Mouse (Mus musculus) heart, postnatal 10 days (tissue): Measurements from ENCODE around the gene Fkbp1b. TPM values are rescaled to one million over a fixed set of nuclear protein-coding genes. Genes with fewer than 3 reads are reported as not detected.
A peak's percentile ranks its signal among the peaks of the same experiment; 100 is the strongest.
"Not testable (repeated sequence)": the region's sequence is repeated elsewhere in the genome, so short reads cannot be mapped to it uniquely, and the experiment has no call there.

Experiments used
- DNase-seq, 2 experiments: peaks; one replicate each; pipeline ENCODE4 v3.0.0; 2021
- intact Hi-C: fragments of 180-260 bp; cut with DNase I; formaldehyde crosslinking; loops from one replicate; pipeline ENCODE4 v1.15.1; 2025
- total RNA-seq, 2 experiments: library from RNA; stranded (reverse); gene quantifications; 2 replicates each; pipeline ENCODE4 v1.2.3; 2021

Gene Fkbp1b
- 1 to 10 TPM; 3.6 to 4.0 TPM for total RNA-seq

DNA sequence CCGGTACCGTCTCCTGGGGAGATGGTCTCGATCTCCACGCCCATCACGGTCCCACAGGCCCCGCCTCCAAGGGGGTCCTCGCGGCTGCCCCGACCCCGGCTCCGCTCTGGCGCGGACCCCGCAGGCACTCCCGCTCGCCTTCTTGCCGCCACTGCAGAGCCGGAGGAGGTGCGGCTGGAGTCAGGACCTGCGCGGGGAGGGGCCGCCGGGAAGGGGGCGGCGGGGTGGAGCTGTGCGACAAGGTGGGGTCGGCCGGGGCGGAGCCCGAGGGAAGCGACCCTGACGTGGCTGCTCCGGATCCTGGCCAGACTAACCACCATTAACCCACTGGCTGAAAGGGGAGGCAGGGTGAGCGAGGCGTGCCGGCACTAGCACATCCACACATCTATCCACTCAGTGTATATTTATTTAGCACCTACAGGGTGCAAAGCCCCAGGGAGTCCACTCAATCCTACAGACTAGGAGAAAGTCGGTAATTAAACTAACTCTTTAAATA lies at the start of gene Fkbp1b:
TSS of gene Fkbp1b (minus strand) at position 200 of the 496 bp plus-strand sequence.
- intact Hi-C loops, result loop anchor here (2.0 to 5.0 kb wide), 2 partner anchors 23 to 66 kb away; partner anchors contain the start of gene Ubxn2a

DNA sequence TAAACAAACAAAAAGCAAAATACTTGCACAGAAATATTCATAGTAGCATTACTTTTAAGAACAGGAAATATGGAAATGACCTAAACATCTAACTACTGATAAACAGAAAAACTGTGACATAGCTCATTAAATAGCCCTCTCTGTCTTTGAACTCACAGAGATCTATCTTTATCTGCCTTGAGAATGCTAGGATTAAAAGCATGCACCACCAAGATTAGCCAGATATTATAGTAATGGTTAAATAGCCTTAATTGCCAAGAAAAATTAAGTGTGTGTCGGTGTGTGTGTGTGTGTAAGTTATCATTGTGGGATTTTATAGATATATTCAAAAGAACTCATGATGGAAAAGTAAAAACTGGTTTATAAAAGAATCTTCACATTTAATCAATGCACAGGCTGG lies 48.5 kb upstream of the Fkbp1b start:
- intact Hi-C loops, result no loop called here

More for the DNA sequence above, at the start of gene Fkbp1b:
- peak; percentile 49 to 53 for DNase-seq

DNA sequence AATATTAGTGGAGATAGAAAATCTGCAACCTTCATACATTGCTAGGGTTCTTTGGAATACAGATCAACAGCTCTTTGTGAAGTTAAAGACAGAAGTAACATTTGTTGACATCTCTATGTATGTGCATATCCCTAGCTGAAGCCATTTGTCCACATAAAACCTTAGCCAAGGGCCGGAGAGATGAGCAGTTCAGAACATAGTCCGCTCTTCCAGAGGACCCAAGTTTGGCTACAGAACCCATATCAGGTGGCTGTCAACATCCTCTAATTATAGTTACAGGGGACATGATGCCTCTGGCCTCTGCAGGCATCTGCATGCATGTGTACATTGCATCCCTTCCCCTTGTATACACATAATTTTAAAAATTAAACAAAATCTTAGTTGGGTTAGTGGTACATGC lies 47.9 kb upstream of the Fkbp1b start:
- intact Hi-C loops, result no loop called here

More for the DNA sequence above, 48.5 kb upstream of the Fkbp1b start:
- DNase-seq, result no peak

DNA sequence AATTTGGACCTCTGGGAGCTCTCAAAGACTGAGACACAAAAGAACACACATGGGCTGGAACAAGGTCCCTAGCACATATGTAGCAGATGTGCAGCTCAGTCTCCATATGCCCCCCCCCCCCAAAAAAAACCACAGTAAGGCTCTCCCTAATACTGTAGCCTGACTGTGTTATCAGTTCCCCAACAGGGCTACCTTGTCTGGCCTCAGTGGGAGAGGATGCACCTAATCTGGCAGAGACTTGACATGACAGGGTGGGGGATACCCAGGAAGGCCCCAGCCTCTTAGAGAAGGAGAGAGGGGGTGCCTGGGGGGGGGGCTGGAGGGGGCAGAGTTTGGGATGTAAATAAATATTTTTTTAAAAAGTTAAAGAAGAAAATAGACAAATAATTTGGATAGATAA lies 47.3 kb upstream of the Fkbp1b start:
- intact Hi-C loops, result no loop called here
- no peak for DNase-seq

More for the DNA sequence above, 47.9 kb upstream of the Fkbp1b start:
- DNase-seq, result no peak

DNA sequence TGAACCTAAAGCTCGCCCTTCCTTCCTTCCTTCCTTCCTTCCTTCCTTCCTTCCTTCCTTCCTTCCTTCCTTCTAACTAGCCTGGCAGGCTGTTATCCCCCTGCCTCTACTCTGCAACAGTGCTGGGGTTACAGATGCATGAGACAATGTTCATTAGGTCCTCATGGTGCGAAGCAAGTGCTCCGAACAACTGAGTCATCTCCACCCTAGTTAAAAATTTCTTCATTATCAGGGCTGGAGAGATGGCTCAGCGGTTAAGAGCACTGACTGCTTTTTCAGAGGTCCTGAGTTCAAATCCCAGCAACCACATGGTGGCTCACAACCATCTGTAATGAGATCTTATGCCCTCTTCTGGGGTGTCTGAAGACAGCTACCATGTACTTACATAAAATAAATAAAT lies 45.2 kb upstream of the Fkbp1b start:
- intact Hi-C loops, result not testable (repeated sequence)

DNA sequence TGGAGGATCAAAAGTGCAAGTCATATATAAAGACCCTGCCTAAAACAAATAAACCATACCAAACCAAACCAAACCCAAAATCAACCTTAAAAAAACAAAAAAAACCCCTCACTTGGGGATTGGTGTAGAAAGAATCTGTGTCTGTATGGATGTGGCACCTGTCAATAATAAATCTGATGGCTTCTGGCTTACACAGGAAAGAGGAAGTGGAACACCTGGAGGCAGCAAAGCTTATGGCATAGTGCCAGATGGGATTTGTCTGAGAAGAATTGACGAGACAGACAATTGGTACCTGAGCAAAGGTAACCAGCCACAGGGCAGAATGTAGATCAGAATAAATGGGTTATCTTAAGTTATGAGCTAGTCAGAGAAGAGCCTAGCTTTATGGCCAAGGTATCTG lies 43.7 kb upstream of the Fkbp1b start:
- intact Hi-C loops, result no loop called here
- no peak for DNase-seq

More for the DNA sequence above, 45.2 kb upstream of the Fkbp1b start:
- DNase-seq, result not testable (repeated sequence)

DNA sequence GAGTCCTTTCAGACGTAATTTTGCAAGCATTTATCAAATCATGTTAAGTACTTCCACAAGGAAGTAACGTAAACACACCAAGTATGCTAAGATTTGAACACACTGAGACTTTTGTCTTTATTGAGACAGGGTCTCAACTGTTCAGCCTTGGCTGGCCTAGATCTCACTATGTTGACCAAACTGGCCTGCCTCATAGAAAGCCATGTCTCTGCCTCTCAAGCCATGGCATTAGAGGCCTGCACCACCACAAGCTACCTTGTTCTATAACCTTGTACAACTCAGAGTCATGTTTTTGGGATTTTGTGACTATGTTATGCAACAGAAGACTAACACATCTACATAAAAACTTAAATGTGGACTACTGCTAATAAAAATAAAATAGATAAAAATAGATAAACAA lies 40.7 kb upstream of the Fkbp1b start:
- DNase-seq, result no peak
- intact Hi-C loops, result no loop called here

DNA sequence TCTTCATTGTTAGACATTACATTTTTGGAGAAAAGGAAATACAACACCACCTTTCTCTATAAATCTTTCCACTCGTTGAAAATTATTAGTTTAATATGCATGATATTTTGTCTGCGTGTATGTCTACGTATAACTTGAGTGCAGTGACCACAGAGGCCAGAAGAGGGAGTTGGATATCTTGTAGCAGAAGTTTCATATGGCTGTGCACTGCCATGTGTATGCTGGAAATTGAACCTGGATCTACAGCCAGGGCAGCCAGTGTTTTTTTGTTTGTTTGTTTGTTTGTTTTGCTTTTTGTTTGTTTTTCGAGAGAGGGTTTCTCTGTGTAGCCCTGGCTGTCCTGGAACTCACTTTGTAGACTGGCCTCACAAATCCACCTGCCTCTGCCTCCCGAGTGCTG lies 37.7 kb upstream of the Fkbp1b start:
- intact Hi-C loops, result no loop called here
- DNase-seq, result no peak

DNA sequence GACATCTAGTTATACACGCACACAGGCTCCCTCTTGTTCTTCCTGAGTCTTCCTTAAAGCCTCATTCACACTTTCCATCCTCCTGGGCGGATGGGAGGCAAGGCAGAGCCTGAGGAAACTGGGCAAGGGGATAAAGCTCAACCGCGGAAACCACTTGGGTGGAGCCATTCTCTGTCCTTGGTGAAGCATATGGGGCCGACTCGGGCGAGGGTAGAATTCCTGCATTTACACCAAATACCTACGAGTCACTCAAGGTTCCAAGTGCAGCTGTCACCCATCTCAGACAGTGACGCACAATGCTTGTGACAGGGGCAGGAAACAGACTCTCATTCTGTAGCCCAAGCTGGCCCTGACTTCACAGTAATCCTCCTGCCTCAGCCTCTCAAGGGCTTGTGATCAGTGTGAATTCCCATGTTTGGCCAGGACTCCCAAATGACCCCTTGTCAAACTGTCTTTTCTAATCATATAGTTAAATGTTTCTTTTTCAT lies 36.9 kb upstream of the Fkbp1b start:
- no peak for DNase-seq
- intact Hi-C loops, result no loop called here

DNA sequence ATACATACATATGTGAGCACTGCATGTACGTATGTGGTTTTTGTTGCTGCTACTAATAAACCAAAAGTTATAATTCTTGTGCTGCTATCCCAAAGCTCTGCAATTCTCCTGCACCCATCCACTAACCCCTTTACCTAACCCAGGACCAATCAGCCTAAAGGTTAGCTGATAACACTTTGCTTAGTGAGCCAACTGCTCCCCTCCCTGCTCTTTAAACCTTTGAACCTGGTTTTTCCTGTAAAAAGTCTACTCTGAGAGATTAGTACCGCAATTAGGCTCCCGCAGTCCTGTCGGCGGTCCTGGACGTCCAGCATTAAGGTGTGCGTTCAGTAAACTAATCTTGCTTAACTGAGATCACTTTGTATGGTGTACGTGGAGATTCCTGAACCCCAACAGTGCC lies 34.2 kb upstream of the Fkbp1b start:
- intact Hi-C loops, result no loop called here
- no peak for DNase-seq

DNA sequence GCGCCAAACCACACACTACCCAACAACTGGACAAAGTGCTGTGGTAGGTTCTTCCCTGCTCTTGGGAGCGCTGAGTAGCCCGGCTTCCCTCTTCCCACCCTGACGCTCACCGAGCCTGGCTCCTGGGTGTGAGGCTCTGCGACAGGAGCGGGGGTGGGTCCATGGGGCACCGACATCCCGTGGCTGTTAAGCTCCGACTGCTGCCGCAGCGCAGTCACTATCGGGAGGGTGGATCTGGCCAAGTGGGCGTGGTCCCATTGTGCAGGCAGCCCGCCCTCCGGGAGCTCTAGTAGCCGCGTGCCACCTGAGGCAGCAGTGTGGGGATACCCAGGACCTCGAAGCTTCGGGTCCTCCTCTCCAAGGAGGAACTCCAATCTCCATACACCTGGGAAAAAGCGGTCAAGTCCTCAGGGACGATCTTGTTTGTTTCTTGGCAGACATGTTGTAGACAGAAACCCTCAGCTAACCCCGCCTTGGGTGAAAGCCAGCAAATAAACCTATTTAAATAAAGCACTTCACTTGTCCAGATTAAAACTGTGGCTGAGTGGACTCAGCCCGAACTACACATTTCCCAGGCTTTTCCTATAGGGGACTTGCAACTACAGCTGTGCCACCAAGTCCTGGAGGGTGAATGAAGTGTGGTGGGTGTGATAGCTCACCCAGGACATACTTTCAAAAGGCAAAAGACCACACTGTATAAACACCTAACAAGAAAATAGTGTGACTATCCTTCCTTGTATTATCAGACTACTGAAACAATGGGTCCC lies 33.0 kb upstream of the Fkbp1b start, which contains the start of gene Mfsd2b:
TSS of gene Mfsd2b (minus strand) at position 199 of the 767 bp plus-strand sequence.
- DNase-seq, result peak; percentile 71 to 78
- intact Hi-C loops, result no loop called here

DNA sequence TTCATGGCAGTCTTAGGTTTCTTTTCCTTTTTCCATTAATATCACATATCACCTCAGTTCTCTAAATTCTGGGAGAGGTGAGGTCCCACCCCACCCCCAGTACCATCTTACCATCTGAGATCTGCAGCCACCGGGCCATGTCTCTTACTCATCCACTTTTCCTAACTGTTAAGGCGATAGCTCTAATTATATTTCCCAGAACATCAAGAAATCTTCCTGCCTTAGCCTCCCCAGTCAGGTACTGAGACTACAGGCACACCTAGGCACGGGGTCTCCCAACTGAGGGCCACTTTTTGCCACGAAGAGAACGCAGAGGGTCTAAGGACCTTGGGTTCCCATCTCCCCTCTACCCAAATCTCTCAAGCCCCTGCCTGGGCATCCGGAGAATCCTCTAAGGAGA lies 32.1 kb upstream of the Fkbp1b start:
- intact Hi-C loops, result no loop called here
- no peak for DNase-seq

DNA sequence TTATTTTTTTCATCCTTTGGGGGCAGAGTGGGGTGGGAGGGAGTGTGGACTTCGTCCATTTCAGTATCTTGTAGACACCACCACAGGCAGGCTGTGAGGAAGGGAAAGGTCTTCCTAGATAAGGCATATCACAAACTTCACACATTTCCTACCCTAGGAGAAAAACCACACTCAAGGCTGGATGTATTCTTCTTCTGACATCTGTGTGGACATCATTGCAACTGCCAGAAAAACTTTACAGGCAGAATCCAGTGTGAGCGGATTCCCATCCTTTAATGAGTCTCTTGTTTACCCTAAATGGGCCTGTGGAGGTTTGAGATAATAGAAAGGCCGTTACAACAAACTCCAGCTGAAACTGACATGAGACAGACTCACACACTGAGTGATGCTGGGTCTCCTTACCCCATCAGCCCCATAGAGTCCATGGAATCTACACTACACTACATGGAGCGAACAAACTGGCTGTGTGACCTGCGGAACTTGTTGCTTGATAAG lies 31.6 kb upstream of the Fkbp1b start:
- DNase-seq, result no peak
- intact Hi-C loops, result no loop called here

DNA sequence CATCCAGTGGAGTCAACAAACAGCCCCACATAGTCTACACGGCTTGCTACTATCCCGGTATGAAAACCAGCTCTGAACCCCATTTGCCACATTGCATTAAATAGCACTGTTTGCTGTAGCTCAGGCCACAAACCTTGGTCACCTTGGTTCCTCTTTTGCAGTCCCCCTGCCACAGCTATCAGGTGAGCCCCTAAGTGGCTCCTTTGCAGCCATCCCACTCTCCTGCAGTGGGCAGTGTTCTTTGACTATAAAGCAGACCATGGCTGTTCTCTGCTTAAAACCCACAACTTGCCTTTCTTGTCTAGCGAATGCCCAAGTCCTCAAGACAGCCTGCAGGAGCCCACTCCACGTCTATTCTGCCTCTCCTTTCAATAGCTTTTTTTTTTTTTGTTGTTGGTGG lies 30.9 kb upstream of the Fkbp1b start:
- intact Hi-C loops, result no loop called here
- no peak for DNase-seq

DNA sequence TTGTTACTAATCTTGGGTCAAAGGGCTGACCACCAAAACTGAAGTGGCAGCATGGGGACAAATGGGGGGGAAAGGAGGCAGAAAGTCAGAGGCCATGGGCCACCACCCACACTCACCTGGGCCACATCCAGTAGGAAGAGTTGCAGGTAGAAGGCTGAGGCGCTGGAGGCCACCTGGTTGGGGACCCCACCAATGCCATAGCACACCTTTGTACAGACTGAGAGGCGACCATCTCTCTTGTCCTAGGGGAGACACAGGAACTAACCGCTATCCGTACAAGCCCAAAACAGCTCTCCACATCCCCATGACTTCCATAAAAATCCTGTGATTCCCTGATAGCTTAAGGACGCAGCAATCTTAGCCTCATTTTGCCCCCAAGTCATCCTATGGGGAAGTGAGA lies 29.9 kb upstream of the Fkbp1b start:
- DNase-seq, result no peak
- intact Hi-C loops, result no loop called here

DNA sequence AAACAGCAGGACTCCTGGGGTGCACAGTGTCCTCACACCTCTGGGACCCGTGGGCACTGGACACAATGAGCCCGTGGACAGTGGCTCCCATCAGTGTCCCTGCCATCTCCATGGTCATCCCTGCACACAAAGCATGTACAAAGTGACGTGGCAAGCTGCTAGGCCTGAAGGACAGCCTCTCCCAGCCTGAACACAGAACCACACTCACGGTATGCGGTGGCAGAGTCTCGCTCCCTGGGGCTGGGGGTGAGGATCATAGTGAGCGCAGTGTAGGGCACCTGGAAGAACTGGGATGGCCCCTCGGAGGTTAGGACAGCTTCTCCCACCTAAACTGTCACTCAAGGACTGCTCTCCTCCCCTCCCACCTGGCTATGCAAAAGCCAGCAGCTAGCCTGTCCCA lies 27.5 kb upstream of the Fkbp1b start:
- no peak for DNase-seq
- intact Hi-C loops, result no loop called here

DNA sequence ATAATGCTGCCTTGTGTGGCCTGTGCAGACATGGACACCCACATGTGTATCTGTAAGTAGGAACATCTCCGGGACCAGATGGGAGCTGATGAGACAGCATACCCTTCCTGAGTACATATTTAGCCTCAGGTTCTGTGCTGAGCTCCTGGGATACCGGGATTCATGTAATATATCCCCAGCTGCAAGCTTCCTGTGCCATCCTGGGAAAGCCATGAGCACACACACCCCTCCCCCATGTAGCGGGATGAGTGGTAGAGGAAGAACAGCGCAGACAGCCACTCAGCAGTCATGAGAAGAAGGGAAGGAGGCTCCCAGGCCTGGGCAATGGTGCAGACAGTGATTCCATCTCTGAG lies 22.9 kb upstream of the Fkbp1b start:
- intact Hi-C loops, result no loop called here
- DNase-seq, result no peak

DNA sequence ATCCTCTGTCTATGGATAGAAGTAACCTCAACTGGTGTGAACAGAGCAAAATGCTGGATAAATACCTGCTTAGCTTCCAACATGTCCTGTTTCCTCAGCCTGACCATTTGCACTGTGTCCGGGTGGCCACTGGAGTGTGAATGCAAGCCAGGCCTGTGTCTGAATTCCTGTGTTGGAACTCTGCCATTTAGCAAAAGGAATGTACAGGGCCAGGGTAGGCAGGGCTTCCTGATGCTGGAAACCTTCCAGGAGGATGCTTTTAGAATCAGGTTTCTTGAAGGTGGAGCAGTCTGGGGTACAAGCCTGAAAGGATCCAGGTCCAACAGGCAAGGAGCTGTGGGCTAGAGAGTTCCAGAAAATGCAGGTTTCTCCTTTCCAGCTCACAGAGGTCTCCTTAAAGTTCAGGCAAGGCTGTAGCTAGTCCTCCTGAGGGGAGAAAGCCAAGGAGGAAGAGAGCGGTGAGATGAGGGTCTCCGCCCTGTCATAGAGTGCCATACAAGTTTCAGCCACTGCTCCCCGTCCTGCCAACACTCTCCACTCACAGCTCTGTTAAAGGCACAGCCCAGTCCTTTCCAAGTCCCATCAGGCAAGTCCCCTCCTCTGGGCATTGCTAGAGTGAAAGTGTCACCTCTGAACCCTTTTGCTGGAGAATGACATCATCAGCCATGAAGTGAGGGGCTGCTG lies 22.4 kb upstream of the Fkbp1b start:
- intact Hi-C loops, result no loop called here
- peak; percentile 64 to 72 for DNase-seq

DNA sequence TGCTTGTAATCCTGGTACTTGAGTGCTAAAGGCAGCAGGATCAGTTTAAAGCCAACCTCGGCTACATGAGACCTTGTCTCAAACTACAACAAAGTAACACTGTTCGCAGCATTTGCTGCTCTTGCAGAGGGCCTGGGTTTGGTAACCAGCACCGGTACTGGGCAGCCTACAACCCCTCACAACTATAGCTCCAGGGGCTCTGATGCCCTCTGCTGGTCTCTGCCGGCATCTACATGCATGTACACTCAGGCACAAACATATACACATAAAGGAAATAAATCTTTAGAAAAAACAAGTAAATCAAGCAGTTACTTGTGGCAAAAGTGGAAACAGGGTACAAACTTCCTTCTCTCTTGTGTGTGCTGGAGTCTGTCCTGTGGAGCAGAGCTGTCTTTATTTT lies 21.3 kb upstream of the Fkbp1b start:
- no peak for DNase-seq
- intact Hi-C loops, result no loop called here

DNA sequence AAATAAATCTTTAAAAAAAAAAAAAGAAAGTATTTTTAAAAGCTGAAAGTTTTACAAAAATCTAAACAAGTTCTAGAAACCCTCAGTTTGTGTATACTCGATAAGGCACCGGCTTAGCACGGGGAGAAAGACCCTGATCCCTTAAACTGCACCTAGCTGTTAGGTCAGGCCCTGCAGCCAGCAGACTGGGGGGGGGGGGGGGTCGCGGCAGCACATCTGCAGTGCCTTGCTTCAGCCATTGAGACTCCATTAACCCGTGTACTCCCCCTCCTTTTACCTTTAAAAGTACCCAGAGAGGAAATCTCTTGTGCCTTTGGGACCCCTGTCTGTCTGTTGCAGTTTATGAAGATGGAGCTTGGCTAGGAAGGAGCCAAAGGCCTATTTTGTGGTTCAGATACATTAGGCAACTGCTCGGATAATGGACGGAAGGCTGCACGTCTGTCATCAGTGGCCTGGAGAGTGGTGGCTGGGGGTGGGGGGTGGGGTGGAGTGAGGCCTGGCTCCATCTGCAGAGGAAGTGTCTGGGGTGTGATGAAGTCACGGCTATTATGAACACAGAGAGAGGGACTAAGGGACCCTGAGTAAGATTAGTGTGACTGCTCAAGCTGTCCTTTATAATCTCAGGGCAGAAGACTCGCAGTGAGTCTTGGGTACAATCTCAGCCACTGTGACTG lies 18.0 kb upstream of the Fkbp1b start:
- intact Hi-C loops, result no loop called here
- no peak for DNase-seq

DNA sequence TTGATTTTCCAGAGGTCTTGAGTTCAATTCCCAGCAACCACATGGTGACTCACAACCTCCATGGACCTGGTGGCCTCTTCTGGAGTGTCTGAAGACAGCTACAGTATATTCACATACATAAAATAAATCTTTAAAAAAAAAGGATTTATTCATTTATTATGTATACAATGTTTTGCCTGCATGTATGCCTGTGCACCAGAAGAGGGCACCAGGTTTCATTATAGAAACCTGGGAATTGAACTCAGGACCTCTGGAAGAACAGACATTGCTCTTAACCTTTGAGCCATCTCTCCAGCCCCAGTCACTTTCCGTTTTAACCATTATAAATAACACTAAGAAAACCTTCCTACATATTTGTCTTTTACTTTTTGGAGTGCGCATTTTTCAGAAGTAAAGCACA lies 15.4 kb upstream of the Fkbp1b start:
- intact Hi-C loops, result loop anchor here (2.0 kb wide), 2 partner anchors 60 to 116 kb away; partner anchors contain the start of gene Atad2b
- DNase-seq, result no peak
